ENCODE assay signal across 24 mouse cellular contexts in the genomic region with DNA sequence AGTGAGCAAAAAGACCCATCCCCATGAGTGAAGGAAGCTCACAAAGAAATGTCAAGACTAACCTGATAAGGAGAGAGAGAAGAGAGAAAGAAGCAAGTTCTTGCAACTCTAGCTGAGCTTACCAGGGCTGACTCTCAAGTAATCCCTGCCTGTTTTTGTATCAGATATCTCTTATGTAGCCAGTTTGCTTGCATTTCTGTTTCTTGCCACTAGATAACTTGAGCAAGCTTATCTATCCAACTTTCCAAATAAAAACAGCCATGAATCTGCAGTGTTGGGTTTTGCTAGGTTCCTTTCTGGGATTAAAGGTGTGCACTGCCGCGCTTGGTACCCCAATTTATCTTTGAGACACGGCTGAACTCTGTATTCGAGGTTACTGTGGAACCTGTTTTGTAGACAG.
"Had no signal": no experiment of that assay in that cellular context is flagged by ENCODE, and none has a peak within 500 bp of the region (broad histone marks: within the 10 kb centered on the region; RNA-seq: fewer than 3 reads in every experiment).

No protein-coding gene starts in this region.

- H3K9me3 ChIP-seq: heart, embryonic 10.5 days; heart, embryonic 12.5 days; hindbrain, embryonic 10.5 days; hindbrain, embryonic 12.5 days; intestine, embryonic 15.5 days; limb, embryonic 10.5 days; limb, embryonic 12.5 days had no signal

- H3K27me3 ChIP-seq: heart, embryonic 12.5 days; hindbrain, embryonic 12.5 days; intestine, embryonic 15.5 days; limb, embryonic 12.5 days; liver, embryonic 13.5 days had no signal

- H3K36me3 ChIP-seq: heart, embryonic 10.5 days; heart, embryonic 12.5 days; hindbrain, embryonic 10.5 days; hindbrain, embryonic 12.5 days; intestine, embryonic 15.5 days; limb, embryonic 10.5 days; limb, embryonic 12.5 days; liver, embryonic 13.5 days had no signal

- H3K9ac ChIP-seq: heart, embryonic 12.5 days; hindbrain, embryonic 12.5 days; hindbrain, embryonic 14.5 days; intestine, embryonic 15.5 days; limb, embryonic 12.5 days; liver, embryonic 13.5 days had no signal

- ATAC-seq: hindbrain, embryonic 16.5 days; inflammation-experienced regulatory T-cells, adult 6 months; intestine, embryonic 15.5 days; intestine, postnatal 0 days had no signal

- DNase-seq: gastrocnemius, postnatal 14 days; heart, adult 18-20 months; heart, postnatal 10 days; heart, postnatal 4 days; kidney, adult 18-20 months; kidney, adult 8-10 months; kidney, postnatal 10 days; kidney, postnatal 25 days; kidney, postnatal 4 days; liver; liver, embryonic 13.5 days had no signal

- H3K27ac ChIP-seq: heart, embryonic 10.5 days; hindbrain, embryonic 10.5 days; hindbrain, embryonic 12.5 days; hindbrain, embryonic 14.5 days; intestine, embryonic 15.5 days; left cerebral cortex, adult 2 months; limb, embryonic 10.5 days; limb, embryonic 12.5 days; liver, embryonic 13.5 days had no signal

- H3K4me3 ChIP-seq: heart, embryonic 10.5 days; heart, embryonic 12.5 days; hindbrain, embryonic 10.5 days; hindbrain, embryonic 12.5 days; intestine, embryonic 15.5 days; left cerebral cortex, adult 2 months; limb, embryonic 10.5 days; limb, embryonic 12.5 days; liver, embryonic 13.5 days had no signal

- H3K4me1 ChIP-seq: hindbrain, embryonic 12.5 days; intestine, embryonic 15.5 days; limb, embryonic 10.5 days had no signal

- H3K4me2 ChIP-seq: heart, embryonic 12.5 days; hindbrain, embryonic 12.5 days; hindbrain, embryonic 14.5 days; intestine, embryonic 15.5 days; limb, embryonic 12.5 days; liver, embryonic 11.5 days; liver, embryonic 13.5 days had no signal
